Mouse (Mus musculus) heart, adult 2 months (tissue): ENCODE measurements around the gene Disp2.

ENCODE experiments used
- CTCF ChIP-seq: fragments of 200-600 bp; IDR thresholded peaks from 2 replicates; pipeline ENCODE4 v1.8.1; 2022; ENCODE audit warnings: antibody characterized with exemption, mild to moderate bottlenecking, moderate library complexity
- POLR2A ChIP-seq: fragments of 200-500 bp; IDR thresholded peaks from 2 replicates; pipeline ENCODE4 v1.6.1; 2011; ENCODE audit warnings: mild to moderate bottlenecking, low read depth, low read length, control low read depth; ENCODE audit not compliant: insufficient read depth

DNA sequence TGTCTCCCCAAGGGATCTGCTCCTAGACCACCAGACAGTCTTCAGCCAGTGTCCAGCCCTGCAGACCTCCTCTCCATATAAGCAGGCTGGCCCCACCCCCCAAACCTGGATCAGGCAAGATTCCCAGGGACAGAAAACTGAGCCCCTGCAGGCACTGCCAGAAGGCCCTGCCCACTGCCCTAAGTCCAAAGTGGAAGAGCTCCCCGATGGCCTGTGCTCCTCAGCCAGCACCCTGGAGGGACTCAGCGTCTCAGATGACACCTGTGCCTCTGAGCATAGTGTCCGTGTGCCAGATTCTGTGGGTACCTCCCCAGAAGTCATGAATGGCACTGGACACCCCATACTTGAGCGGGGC lies 12.7 kb downstream of the Disp2 start:
- TF ChIP-seq CTCF = no peak
- no peak for TF ChIP-seq POLR2A
